ENCODE assay signal across 8 mouse cellular contexts in genomic region chr4:98395690-98396437, GRCm38 (mm10). TPM values are rescaled to one million over a fixed set of nuclear protein-coding genes. Genes with fewer than 3 reads are reported as not detected.
DNase-seq lines count a peak whose midpoint lies in the region; ATAC-seq and TF ChIP-seq lines count a peak whose summit lies in the region.

Gene Patj, plus strand, starts transcription at chr4:98395785.

- no peak for TF ChIP-seq POLR2A in ES-Bruce4 (IDR thresholded peaks at IDR 0.05; ENCODE audit: insufficient read depth, low read length)
- TF ChIP-seq POLR2A in cerebellum, adult 2 months (IDR thresholded peaks at IDR 0.05; ENCODE audit: borderline replicate concordance, insufficient read depth, low read length): peak; percentile 45; the same call in 1 of the 2 replicates
- 0 out of 2 replicates have a peak, but pooled peaks have one; percentile 26 for TF ChIP-seq POLR2A in lung, adult 2 months (IDR thresholded peaks at IDR 0.05; ENCODE audit: borderline replicate concordance, extremely low read depth, low read depth, low read length)
- peak; percentile 90 for TF ChIP-seq POLR2A in olfactory bulb, adult 2 months (IDR thresholded peaks at IDR 0.05; ENCODE audit: insufficient read depth, low read depth, low read length)

- no peaks in the 10 kb centered on the region for H3K4me1 ChIP-seq in ES-Bruce4 (ENCODE audit: control insufficient read depth, insufficient read depth, low read length)
- H3K4me1 ChIP-seq in cerebellum, adult 2 months (ENCODE audit: control insufficient read depth, insufficient read depth, low read length): no peaks in the 10 kb centered on the region
- no peaks in the 10 kb centered on the region for H3K4me1 ChIP-seq in lung, adult 2 months (ENCODE audit: control insufficient read depth, insufficient read depth, low read length)
- H3K4me1 ChIP-seq in olfactory bulb, adult 2 months (ENCODE audit: control insufficient read depth, insufficient read depth, low read length): peaks cover 3% of the 10 kb centered on the region; the same call in 1 of the 2 replicates

- no peak for TF ChIP-seq EP300 in ES-Bruce4 (IDR thresholded peaks at IDR 0.05; ENCODE audit: insufficient read depth, low read depth, low read length)

- H3K36me3 ChIP-seq in ES-Bruce4 (ENCODE audit: control insufficient read depth, insufficient read depth, low read length, poor library complexity, severe bottlenecking): no peaks in the 10 kb centered on the region

- no peaks in the 10 kb centered on the region for H3K27me3 ChIP-seq in ES-Bruce4 (ENCODE audit: control insufficient read depth, insufficient read depth, low read length, poor library complexity, severe bottlenecking)
- H3K27me3 ChIP-seq in cerebellum, adult 2 months (ENCODE audit: control insufficient read depth, insufficient read depth, low read length): no peaks in the 10 kb centered on the region

- H3K9me3 ChIP-seq in ES-Bruce4 (replicated peaks; ENCODE audit: control insufficient read depth, insufficient read depth, low read length, poor library complexity, severe bottlenecking): no peaks in the 10 kb centered on the region

- peak within 1 kb of the TSS; percentile 72 for H3K4me3 ChIP-seq in ES-Bruce4 (ENCODE audit: low read depth, low read length)
- H3K4me3 ChIP-seq in cerebellum, adult 2 months (replicated peaks; ENCODE audit: insufficient read depth, low read depth, low read length): peak within 1 kb of the TSS; percentile 65
- peak within 1 kb of the TSS; percentile 76 for H3K4me3 ChIP-seq in lung, adult 2 months (replicated peaks; ENCODE audit: extremely low read depth, low read depth, low read length)
- H3K4me3 ChIP-seq in olfactory bulb, adult 2 months (ENCODE audit: insufficient read depth, low read depth, low read length): peak within 1 kb of the TSS; percentile 95

- WGBS in cerebellum, adult 2 months: 2% methylated on average over 73 of the region's 73 CpGs
- 3% methylated on average over 73 of the region's 73 CpGs for WGBS in lung, adult 2 months
- 2% methylated on average over 72 of the region's 73 CpGs for WGBS in olfactory bulb, adult 2 months

- peak; percentile 8 for TF ChIP-seq CTCF in ES-Bruce4 (IDR thresholded peaks at IDR 0.05; ENCODE audit: low read depth, low read length)
- TF ChIP-seq CTCF in cerebellum, adult 2 months (IDR thresholded peaks at IDR 0.05; ENCODE audit: borderline replicate concordance, insufficient read depth, low read depth, low read length): no peak
- TF ChIP-seq CTCF in lung, adult 2 months (IDR thresholded peaks at IDR 0.05; ENCODE audit: insufficient read depth, low read length): no peak
- TF ChIP-seq CTCF in olfactory bulb, adult 2 months (IDR thresholded peaks at IDR 0.05; ENCODE audit: insufficient read depth, low read depth, low read length): no peak

- ATAC-seq in hematopoietic stem cell, adult 5-6 weeks (replicated peaks in 1 of 2; ENCODE audit: insufficient read depth in 1 of 2, low FRiP score in 2 of 2, low TSS enrichment in 1 of 2, low read depth in 1 of 2, poor library complexity in 2 of 2, severe bottlenecking in 2 of 2): peak; percentile 78 to 82

- DNase-seq in cerebellum, adult 2 months: peak; percentile 76 to 85
- DNase-seq in frontal cortex, adult 2 months (ENCODE audit: extremely low spot score in 1 of 2, low spot score in 1 of 2): peak in 1 of 2 experiments; percentile 50
- DNase-seq in layer of hippocampus, adult 8-10 months (ENCODE audit: low spot score in 2 of 2): peak; percentile 19 to 46
- DNase-seq in lung, adult 2 months: peak; percentile 83
- DNase-seq in thymus, adult 18-20 months: peak; percentile 28 to 42

- peak within 1 kb of the TSS; percentile 55 for H3K9ac ChIP-seq in ES-Bruce4 (ENCODE audit: low read depth, poor library complexity, severe bottlenecking)

- peak within 1 kb of the TSS; percentile 20; the same call in 1 of the 2 replicates for H3K27ac ChIP-seq in ES-Bruce4 (ENCODE audit: insufficient read depth, low read length)
- H3K27ac ChIP-seq in cerebellum, adult 2 months (ENCODE audit: insufficient read depth, low read length): peak within 1 kb of the TSS; percentile 67
- peak within 1 kb of the TSS; percentile 3; the same call in 1 of the 2 replicates for H3K27ac ChIP-seq in olfactory bulb, adult 2 months (ENCODE audit: insufficient read depth, low read depth, low read length)

RNA-seq across cellular contexts. Expression of gene Patj, which starts in this region (rescaled TPM):
- 62.7 and 75.1 TPM in 2 replicates for polyA plus RNA-seq in ES-Bruce4 (2011; ENCODE audit: insufficient read depth, insufficient read length, low read depth, missing spikeins)
- 124 and 141 TPM in 2 replicates for polyA plus RNA-seq in cerebellum, adult 2 months (2012; rRNA removed)
- 15.8 and 15.9 TPM in 2 replicates for polyA plus RNA-seq in frontal cortex, adult 2 months (2012; rRNA removed)
- total RNA-seq in hematopoietic stem cell, adult 5-6 weeks (2017): 26.1 and 26.9 TPM in 2 replicates
- total RNA-seq in layer of hippocampus, adult 8-10 months (2022): 1 to 10 TPM; 6.8 to 8.5 (median 7.7) TPM
- polyA plus RNA-seq in lung, adult 2 months (2012; rRNA removed): 13.4 and 17.4 TPM in 2 replicates
- not detected in 2 replicates for polyA plus RNA-seq in olfactory bulb, adult 2 months (2012; ENCODE audit: insufficient read depth, insufficient read length, low replicate concordance, missing spikeins)

Comparison
In these comparisons a context has a peak if more than half of its experiments do, and no peak if none do; other contexts are left out.
1. H3K27ac ChIP-seq: peak in every context shown above with its lines; median percentile 67 in cerebellum, adult 2 months; 20 in ES-Bruce4; 3 in olfactory bulb, adult 2 months.